Mouse (Mus musculus): ENCODE measurements around the gene Cd8a. TPM values are rescaled to one million over a fixed set of nuclear protein-coding genes. Genes with fewer than 3 reads are reported as not detected.

Cd8a gene
- polyA plus RNA-seq, 1 experiment from 2014 or later, result not detected

GRCm38 (mm10) chr6:71351201-71351600 is 22.0 kb upstream of the Cd8a start:
- Histone ChIP-seq H3K4me3 (no peak overlapping the region), H3K27ac (no peak overlapping the region), H3K36me3 (no peaks in the 10 kb centered on the region), H3K4me1 (no peaks in the 10 kb centered on the region), H3K9me3 (peaks cover 4% of the 10 kb centered on the region; the same call in 1 of the 2 replicates), H3K27me3 (ENCODE audit: insufficient read depth, poor library complexity, severe bottlenecking) (no peaks in the 10 kb centered on the region)
- 91% methylated on average over 3 of the region's 3 CpGs for WGBS
- no peak for DNase-seq (ENCODE audit: low spot score)

- no peaks in the 10 kb centered on the region for H3K36me3 ChIP-seq
Measured at GRCm38 (mm10) chr6:71352201-71352600, 21.0 kb upstream of the Cd8a start.

DNA sequence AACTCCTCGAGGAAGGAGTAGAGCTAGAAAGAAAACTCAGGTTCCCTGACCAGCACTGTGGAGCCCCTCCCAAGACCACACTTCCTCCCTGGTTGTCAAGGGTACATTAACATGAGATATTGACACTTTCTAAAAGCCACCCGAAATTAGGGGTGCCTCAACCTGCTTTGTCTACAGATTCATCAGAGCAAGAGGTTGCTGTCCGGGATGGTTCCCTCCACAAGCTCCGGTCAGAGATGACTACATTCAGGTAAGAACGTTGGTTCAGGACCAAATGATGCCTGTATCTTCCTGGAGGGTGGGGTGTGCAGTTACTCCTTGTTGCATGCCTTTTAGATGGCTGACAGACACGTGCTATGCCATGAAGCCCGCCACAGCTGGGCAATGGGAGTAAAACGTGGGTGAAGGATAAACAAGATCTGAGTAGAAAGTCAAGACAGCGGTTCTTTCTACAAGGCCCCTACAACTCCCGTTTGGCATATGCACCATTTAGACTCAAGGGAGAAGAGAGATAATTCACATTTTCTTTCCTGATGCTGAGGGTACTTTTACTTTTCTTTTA is 20.3 kb upstream of the Cd8a start:
- DNase-seq (ENCODE audit: low spot score), result no peak
- H3K9me3 ChIP-seq, result peaks cover 1% of the 10 kb centered on the region; the same call in 1 of the 2 replicates
- H3K27ac ChIP-seq, result no peak overlapping the region
- H3K36me3 ChIP-seq, result no peaks in the 10 kb centered on the region
- no peak overlapping the region for H3K4me3 ChIP-seq
- no peaks in the 10 kb centered on the region for H3K27me3 ChIP-seq (ENCODE audit: insufficient read depth, poor library complexity, severe bottlenecking)
- WGBS, result 82% methylated on average over 10 of the region's 10 CpGs
- no peaks in the 10 kb centered on the region for H3K4me1 ChIP-seq

More at GRCm38 (mm10) chr6:71352201-71352600, 21.0 kb upstream of the Cd8a start:
- Histone ChIP-seq H3K4me3 (no peak overlapping the region), H3K27me3 (ENCODE audit: insufficient read depth, poor library complexity, severe bottlenecking) (no peaks in the 10 kb centered on the region), H3K4me1 (no peaks in the 10 kb centered on the region), H3K27ac (no peak overlapping the region), H3K9me3 (peaks cover 4% of the 10 kb centered on the region; the same call in 1 of the 2 replicates)
- WGBS, result 90% methylated on average over 6 of the region's 6 CpGs
- no peak for DNase-seq (ENCODE audit: low spot score)

- no peak overlapping the region for H3K4me3 ChIP-seq
- no peaks in the 10 kb centered on the region for H3K9me3 ChIP-seq
- DNase-seq (ENCODE audit: low spot score), result no peak
- H3K36me3 ChIP-seq, result no peaks in the 10 kb centered on the region
- H3K4me1 ChIP-seq, result no peaks in the 10 kb centered on the region
- 82% methylated on average over 2 of the region's 2 CpGs for WGBS
- no peaks in the 10 kb centered on the region for H3K27me3 ChIP-seq (ENCODE audit: insufficient read depth, poor library complexity, severe bottlenecking)
- no peak overlapping the region for H3K27ac ChIP-seq
Measured at GRCm38 (mm10) chr6:71353722-71354121, 19.5 kb upstream of the Cd8a start.

GRCm38 (mm10) chr6:71357493-71357892 is 15.7 kb upstream of the Cd8a start:
- Histone ChIP-seq H3K4me3 (no peak overlapping the region), H3K9me3 (no peaks in the 10 kb centered on the region), H3K4me1 (peaks cover 4% of the 10 kb centered on the region; the same call in 1 of the 2 replicates), H3K27me3 (ENCODE audit: insufficient read depth, poor library complexity, severe bottlenecking) (no peaks in the 10 kb centered on the region), H3K27ac (no peak overlapping the region), H3K36me3 (no peaks in the 10 kb centered on the region)
- WGBS, result 80% methylated on average over 7 of the region's 7 CpGs
- no peak for DNase-seq (ENCODE audit: low spot score)

DNA sequence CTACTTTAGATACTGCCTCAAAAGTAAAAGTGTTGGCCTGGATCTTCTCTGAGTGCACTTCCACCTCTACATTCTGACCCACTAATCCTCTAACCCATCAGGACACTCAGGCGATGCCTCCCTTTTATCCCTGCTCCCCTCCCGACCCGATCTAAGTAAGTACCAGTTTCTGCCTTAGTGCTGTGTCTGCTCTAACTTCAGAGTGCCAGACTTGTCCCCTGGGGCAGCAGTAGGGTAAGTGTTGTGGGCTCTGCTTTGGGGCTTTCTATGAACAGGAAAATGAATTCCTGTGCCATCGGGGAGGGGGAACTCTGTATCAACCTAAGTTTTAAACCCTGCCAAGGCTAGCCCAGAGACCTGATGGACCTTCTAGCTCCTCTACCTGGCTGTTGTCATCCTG is 13.0 kb upstream of the Cd8a start:
- no peak for DNase-seq (ENCODE audit: low spot score)
- Histone ChIP-seq H3K36me3 (no peaks in the 10 kb centered on the region), H3K27ac (no peak overlapping the region), H3K27me3 (ENCODE audit: insufficient read depth, poor library complexity, severe bottlenecking) (no peaks in the 10 kb centered on the region), H3K4me3 (no peak overlapping the region), H3K4me1 (peaks cover 4% of the 10 kb centered on the region; the same call in 1 of the 2 replicates), H3K9me3 (no peaks in the 10 kb centered on the region)
- 72% methylated on average over 4 of the region's 4 CpGs for WGBS

DNA sequence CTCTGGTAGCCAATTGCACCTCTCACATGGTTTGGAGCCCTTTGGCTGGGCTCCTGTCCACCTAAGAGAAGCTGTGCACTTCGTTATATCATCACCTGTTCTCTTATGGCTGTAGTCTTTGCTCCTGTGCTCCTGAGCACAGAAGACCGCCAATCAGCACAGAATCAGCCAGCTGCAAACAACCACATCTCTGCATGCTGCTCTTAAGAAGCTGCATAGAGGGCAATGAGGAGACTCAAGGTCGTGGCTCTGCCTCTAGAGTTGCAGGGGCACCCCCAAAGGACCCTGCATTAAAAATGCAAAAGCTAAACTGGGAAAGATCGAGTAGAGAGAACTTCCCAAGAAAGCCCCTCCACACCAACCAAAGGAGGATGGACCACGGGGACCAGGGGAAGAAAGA is 12.5 kb upstream of the Cd8a start:
- H3K27me3 ChIP-seq (ENCODE audit: insufficient read depth, poor library complexity, severe bottlenecking), result no peaks in the 10 kb centered on the region
- WGBS, result 48% methylated on average over 5 of the region's 5 CpGs
- H3K4me3 ChIP-seq, result no peak overlapping the region
- peaks cover 4% of the 10 kb centered on the region; the same call in 1 of the 2 replicates for H3K4me1 ChIP-seq
- no peaks in the 10 kb centered on the region for H3K9me3 ChIP-seq
- H3K27ac ChIP-seq, result no peak overlapping the region
- no peak for DNase-seq (ENCODE audit: low spot score)
- H3K36me3 ChIP-seq, result no peaks in the 10 kb centered on the region

DNA sequence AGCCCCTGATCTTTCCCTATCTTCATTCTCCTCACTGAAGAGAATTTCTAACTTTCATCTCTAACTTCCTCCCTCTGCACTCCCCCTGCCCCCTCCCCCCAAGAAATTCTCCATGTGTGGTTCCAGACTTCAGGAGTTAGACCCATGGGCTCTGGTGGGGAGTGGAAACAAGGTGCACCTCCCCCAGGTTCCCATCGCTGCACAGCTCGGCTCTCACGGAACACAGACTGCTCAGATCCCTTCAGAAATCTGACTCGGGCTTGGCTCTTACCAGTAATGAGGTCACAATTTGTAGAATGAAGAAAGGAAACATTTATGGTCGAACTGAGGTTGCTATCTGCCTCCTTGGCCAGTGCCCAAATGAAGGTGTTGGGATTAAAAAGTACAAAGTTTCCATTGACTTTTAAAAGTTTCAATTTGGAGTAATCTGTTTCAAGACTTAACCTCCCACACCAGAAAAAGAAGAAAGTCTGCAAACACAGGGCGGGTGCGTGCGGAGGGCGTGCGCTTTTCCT is 12.0 kb upstream of the Cd8a start:
- peaks cover 4% of the 10 kb centered on the region; the same call in 1 of the 2 replicates for H3K4me1 ChIP-seq
- H3K9me3 ChIP-seq, result no peaks in the 10 kb centered on the region
- no peaks in the 10 kb centered on the region for H3K36me3 ChIP-seq
- H3K4me3 ChIP-seq, result no peak overlapping the region
- no peak for DNase-seq (ENCODE audit: low spot score)
- H3K27ac ChIP-seq, result no peak overlapping the region
- H3K27me3 ChIP-seq (ENCODE audit: insufficient read depth, poor library complexity, severe bottlenecking), result no peaks in the 10 kb centered on the region
- WGBS, result 78% methylated on average over 10 of the region's 10 CpGs

DNA sequence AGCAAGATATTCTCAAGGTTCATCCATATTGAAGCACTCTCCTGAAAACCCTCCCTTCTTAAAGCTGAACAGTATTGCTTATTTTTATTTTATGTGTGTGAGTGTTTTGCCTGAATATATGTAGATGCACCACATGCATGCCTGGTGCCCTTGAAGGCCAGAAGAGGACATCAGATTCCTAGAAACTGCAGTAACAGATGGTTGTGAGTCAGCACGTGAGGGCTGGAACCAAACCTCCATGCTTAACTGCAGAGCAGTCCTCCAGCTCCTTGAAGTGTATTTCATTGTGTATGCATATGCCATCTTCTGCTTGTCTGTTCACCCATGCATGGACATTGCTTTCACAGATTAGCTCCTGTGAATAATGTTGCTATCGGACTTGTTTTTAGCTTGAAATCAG is 9.2 kb upstream of the Cd8a start:
- H3K27ac ChIP-seq, result no peak overlapping the region
- no peak for DNase-seq (ENCODE audit: low spot score)
- H3K27me3 ChIP-seq (ENCODE audit: insufficient read depth, poor library complexity, severe bottlenecking), result no peaks in the 10 kb centered on the region
- no peaks in the 10 kb centered on the region for H3K9me3 ChIP-seq
- whole genome bisulfite sequencing, result 82% methylated on average over 2 of the region's 2 CpGs
- peaks cover 4% of the 10 kb centered on the region; the same call in 1 of the 2 replicates for H3K4me1 ChIP-seq
- H3K36me3 ChIP-seq, result no peaks in the 10 kb centered on the region
- H3K4me3 ChIP-seq, result no peak overlapping the region

DNA sequence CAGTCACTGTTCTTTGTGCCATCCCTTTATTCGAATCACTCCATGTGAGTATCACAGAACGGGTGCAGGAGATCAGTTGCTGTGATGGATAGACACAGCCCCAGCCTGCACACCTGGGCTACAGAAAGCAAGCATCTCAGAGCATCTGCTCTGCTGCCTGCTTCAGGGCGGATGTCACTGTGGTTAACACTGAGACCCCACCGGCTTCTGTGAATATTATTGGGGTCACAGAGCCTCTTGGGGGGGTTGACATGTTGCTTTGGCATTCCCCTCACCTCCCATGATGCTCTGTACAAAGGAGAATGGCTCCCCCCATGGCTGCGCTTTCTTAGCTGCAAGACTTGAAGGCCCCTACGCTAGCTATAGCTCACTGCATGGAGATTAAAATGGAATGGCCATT is 3.8 kb upstream of the Cd8a start:
- 87% methylated on average over 6 of the region's 6 CpGs for WGBS
- H3K9me3 ChIP-seq, result no peaks in the 10 kb centered on the region
- H3K36me3 ChIP-seq, result no peaks in the 10 kb centered on the region
- DNase-seq (ENCODE audit: low spot score), result no peak
- no peak overlapping the region for H3K4me3 ChIP-seq
- H3K27me3 ChIP-seq (ENCODE audit: insufficient read depth, poor library complexity, severe bottlenecking), result no peaks in the 10 kb centered on the region
- H3K4me1 ChIP-seq, result no peaks in the 10 kb centered on the region
- no peak overlapping the region for H3K27ac ChIP-seq

DNA sequence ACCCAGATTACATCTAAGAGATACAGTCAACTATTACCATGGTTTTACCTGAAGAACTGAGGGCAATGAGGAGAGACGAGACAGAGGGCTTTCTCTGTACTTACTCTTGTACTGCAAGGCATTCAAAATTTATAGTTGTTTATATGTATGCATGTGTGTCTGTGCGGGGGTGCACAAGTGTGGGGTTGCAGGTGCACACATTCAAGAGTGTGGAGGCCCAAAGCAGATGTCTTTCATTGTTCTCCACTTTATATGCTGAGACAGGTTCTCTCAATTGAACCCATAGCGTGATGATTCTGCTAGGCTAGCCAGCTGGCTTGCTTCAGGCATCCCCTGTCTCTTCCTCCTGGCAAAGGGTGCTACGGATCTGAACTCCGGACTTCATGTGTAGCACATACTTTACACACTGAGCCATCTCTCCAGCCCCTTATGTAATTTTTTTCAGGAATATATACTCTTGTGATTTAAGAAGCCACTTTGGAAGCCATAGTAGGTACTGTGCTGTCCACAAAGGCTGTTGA is 2.1 kb upstream of the Cd8a start:
- Histone ChIP-seq H3K9me3 (no peaks in the 10 kb centered on the region), H3K27ac (no peak overlapping the region), H3K36me3 (no peaks in the 10 kb centered on the region), H3K4me3 (no peak overlapping the region), H3K27me3 (ENCODE audit: insufficient read depth, poor library complexity, severe bottlenecking) (no peaks in the 10 kb centered on the region), H3K4me1 (no peaks in the 10 kb centered on the region)
- DNase-seq (ENCODE audit: low spot score), result no peak
- WGBS, result 88% methylated on average over 5 of the region's 5 CpGs

DNA sequence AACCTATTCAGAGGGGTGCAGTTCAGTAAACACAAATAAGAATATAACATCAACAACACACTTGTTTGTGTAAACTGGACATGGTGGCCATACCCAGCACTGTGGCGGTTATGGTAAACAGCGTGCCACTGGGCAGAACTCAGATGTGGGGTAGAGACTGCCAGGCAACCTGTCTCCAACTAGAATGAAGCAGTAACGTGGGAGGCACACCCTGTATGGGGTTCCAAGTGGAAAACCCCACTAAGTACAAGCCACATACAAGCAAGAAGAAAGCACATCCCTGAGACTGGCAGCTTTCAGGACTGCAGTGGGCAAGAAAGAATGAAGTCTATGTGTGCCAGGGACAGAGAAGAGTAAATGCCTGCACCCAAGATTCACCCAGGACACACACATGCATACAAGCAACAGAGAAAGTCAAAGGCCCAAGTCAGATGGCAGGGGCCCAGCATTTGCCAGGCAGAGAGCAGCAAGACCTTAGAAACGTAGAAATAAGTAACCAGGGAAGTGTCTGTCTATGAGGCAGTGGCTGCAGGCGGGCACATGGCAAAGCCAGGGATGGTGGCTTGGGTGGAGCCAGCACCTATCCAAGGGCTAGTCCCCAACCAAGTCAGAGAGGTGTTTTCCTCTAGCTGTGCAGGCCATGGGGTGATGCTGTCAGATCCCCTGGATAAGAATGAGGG is 1.0 kb upstream of the Cd8a start:
- H3K36me3 ChIP-seq, result no peaks in the 10 kb centered on the region
- no peaks in the 10 kb centered on the region for H3K27me3 ChIP-seq (ENCODE audit: insufficient read depth, poor library complexity, severe bottlenecking)
- no peak overlapping the region for H3K4me3 ChIP-seq
- 84% methylated on average over 5 of the region's 5 CpGs for WGBS
- H3K27ac ChIP-seq, result no peak overlapping the region
- H3K4me1 ChIP-seq, result no peaks in the 10 kb centered on the region
- H3K9me3 ChIP-seq, result no peaks in the 10 kb centered on the region
- DNase-seq (ENCODE audit: low spot score), result no peak

- Histone ChIP-seq H3K4me3 (no peak overlapping the region), H3K27ac (no peak overlapping the region), H3K9me3 (no peaks in the 10 kb centered on the region), H3K36me3 (no peaks in the 10 kb centered on the region), H3K27me3 (ENCODE audit: insufficient read depth, poor library complexity, severe bottlenecking) (no peaks in the 10 kb centered on the region), H3K4me1 (no peaks in the 10 kb centered on the region)
- DNase-seq (ENCODE audit: low spot score), result no peak
- 76% methylated on average over 19 of the region's 19 CpGs for WGBS
Measured at GRCm38 (mm10) chr6:71374311-71374829, 1.1 kb downstream of the Cd8a start.
